Mouse (Mus musculus) intestine, embryonic 14.5 days (tissue): ENCODE data around the gene Ubtd2. TPM values are rescaled to one million over a fixed set of nuclear protein-coding genes. Genes with fewer than 3 reads are reported as not detected.
A peak's percentile ranks its signal among the peaks of the same experiment; 100 is the strongest.

ENCODE experiments used
- ATAC-seq: fragments of 200-750 bp; cut with Nextera tagmentation; replicated peaks from 2 replicates; pipeline ENCODE4 v1.8.0; 2017; ENCODE audit warnings: low read depth, moderate number of reproducible peaks, moderate TSS enrichment, moderate library complexity; ENCODE audit not compliant: low FRiP score, low TSS enrichment
- DNase-seq: peaks from one replicate; pipeline ENCODE4 v3.0.0-alpha.2; 2018; ENCODE audit warnings: low spot score
- H3K27ac ChIP-seq: fragments of 300-500 bp; sonication (generic); 2 replicates; pipeline ENCODE4 v1.5.1; 2014; ENCODE audit warnings: low read depth, mild to moderate bottlenecking, control low read depth
- H3K27me3 ChIP-seq: fragments of 300-500 bp; sonication (generic); replicated peaks from 2 replicates; pipeline ENCODE4 v1.6.1; 2014; ENCODE audit warnings: low read length, control low read depth; ENCODE audit not compliant: control insufficient read depth, insufficient read depth
- H3K36me3 ChIP-seq: fragments of 300-500 bp; sonication (generic); 2 replicates; pipeline ENCODE4 v1.6.1; 2014; ENCODE audit warnings: low read length, control low read depth; ENCODE audit not compliant: control insufficient read depth, insufficient read depth
- H3K4me1 ChIP-seq: fragments of 300-500 bp; sonication (generic); replicated peaks from 2 replicates; pipeline ENCODE4 v1.6.1; 2014; ENCODE audit warnings: low read length, control low read depth, mixed read lengths; ENCODE audit not compliant: control insufficient read depth, insufficient read depth
- H3K4me2 ChIP-seq: fragments of 300-500 bp; sonication (generic); 2 replicates; pipeline ENCODE4 v1.6.1; 2014; ENCODE audit warnings: low read length
- H3K4me3 ChIP-seq: fragments of 300-500 bp; sonication (generic); 2 replicates; pipeline ENCODE4 v1.5.1; 2014; ENCODE audit warnings: low read depth, low read length, control low read depth, mixed read lengths
- H3K9ac ChIP-seq: fragments of 300-500 bp; sonication (generic); 2 replicates; pipeline ENCODE4 v1.6.1; 2014; ENCODE audit warnings: mild to moderate bottlenecking, low read length
- H3K9me3 ChIP-seq: fragments of 300-500 bp; sonication (generic); 2 replicates; pipeline ENCODE4 v1.6.1; 2016; ENCODE audit warnings: low read length, control low read depth; ENCODE audit not compliant: control insufficient read depth
- WGBS: fragments of 180-500 bp; shearing (Covaris S2); extraction: QIAGEN DNeasy Blood & Tissue Kit; methylation state at CpG from one replicate; pipeline ENCODE4 v1.1.7; 2014; 5-methylcytosine and 5-hydroxymethylcytosine counted together
- polyA plus RNA-seq: library from polyadenylated mRNA; unstranded; fragments of >200 nt; fragmentation: Nextera tagmentation; extraction: Ambion mirVana; gene quantifications from 2 replicates; pipeline ENCODE4 v1.2.1, GENCODE M21; 2014

The Ubtd2 gene
- polyA plus RNA-seq, 1 experiment from 2014 or later: 48.6 TPM

DNA sequence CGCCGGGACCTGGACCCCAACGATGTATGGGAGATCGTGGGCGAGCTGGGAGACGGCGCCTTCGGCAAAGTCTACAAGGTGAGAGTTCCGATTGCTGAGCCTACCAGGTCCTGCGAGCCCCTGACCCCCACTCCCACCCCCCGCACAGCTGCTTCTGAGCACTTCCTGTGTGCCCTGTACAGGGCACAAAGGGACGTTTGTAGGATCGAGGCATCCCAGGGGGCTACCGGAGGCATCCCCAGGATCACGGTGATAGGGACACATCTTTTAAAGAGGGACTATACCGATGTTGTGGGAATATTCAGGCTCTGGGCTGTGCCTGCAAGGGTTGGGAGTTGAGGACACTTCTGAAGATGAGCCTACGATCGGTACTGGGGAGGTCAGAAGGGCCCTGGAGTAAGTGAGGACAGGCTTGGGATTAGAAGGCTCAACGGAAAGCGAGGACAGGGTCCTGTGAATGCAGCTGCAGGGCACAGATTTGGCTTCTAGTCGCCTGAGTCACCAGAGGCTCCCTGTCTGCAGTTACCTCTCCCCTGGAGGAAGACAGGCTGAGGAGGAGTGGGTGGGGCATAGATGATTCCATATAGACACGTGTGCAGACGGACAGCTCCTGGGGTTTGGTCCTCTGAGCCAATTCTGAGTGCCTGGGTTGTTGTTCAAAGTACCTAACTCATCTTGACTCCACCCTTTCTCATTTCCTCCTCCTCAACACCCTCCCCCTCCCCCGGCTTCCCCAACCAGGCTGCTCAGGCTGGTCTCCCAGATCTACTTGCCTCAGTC is 78.5 kb downstream of the Ubtd2 start:
- DNase-seq (peak; percentile 67), ATAC-seq (peak; percentile 28)
- Histone ChIP-seq H3K4me3 (peak overlapping the region; percentile 61), H3K9ac (peak overlapping the region; percentile 53), H3K27ac (no peak overlapping the region), H3K9me3 (no peaks in the 10 kb centered on the region), H3K27me3 (no peaks in the 10 kb centered on the region), H3K36me3 (no peaks in the 10 kb centered on the region), H3K4me2 (peak overlapping the region; percentile 95), H3K4me1 (peaks cover 10% of the 10 kb centered on the region)
- 2% methylated on average over 24 of the region's 24 CpGs for WGBS

- H3K27me3 ChIP-seq: no peaks in the 10 kb centered on the region
- peaks cover 13% of the 10 kb centered on the region for H3K4me1 ChIP-seq
- H3K36me3 ChIP-seq: no peaks in the 10 kb centered on the region
- no peaks in the 10 kb centered on the region for H3K9me3 ChIP-seq
- H3K4me3 ChIP-seq: no peak overlapping the region
- 74% methylated on average over 7 of the region's 7 CpGs for WGBS
- no peak overlapping the region for H3K27ac ChIP-seq
- H3K4me2 ChIP-seq: peak overlapping the region; percentile 95
- ATAC-seq: no peak
- no peak overlapping the region for H3K9ac ChIP-seq
- no peak for DNase-seq
These were observed 79.4 kb downstream of the Ubtd2 start for GRCm38 (mm10) chr11:32534453-32535075.

- Histone ChIP-seq H3K9ac (no peak overlapping the region), H3K4me1 (peaks cover 17% of the 10 kb centered on the region), H3K9me3 (no peaks in the 10 kb centered on the region), H3K4me3 (no peak overlapping the region), H3K36me3 (no peaks in the 10 kb centered on the region), H3K27ac (no peak overlapping the region), H3K4me2 (no peak overlapping the region), H3K27me3 (no peaks in the 10 kb centered on the region)
- 95% methylated on average over 4 of the region's 4 CpGs for WGBS
- ATAC-seq (no peak), DNase-seq (no peak)
These were observed 80.5 kb downstream of the Ubtd2 start for GRCm38 (mm10) chr11:32535646-32536045.

- Histone ChIP-seq H3K4me3 (no peak overlapping the region), H3K9me3 (no peaks in the 10 kb centered on the region), H3K9ac (no peak overlapping the region), H3K4me2 (no peak overlapping the region), H3K27me3 (no peaks in the 10 kb centered on the region), H3K4me1 (peaks cover 17% of the 10 kb centered on the region), H3K27ac (no peak overlapping the region), H3K36me3 (no peaks in the 10 kb centered on the region)
- WGBS: 55% methylated on average over 7 of the region's 7 CpGs
- no peak for ATAC-seq
- DNase-seq: no peak
These were observed 81.8 kb downstream of the Ubtd2 start for GRCm38 (mm10) chr11:32536954-32537353.

DNA sequence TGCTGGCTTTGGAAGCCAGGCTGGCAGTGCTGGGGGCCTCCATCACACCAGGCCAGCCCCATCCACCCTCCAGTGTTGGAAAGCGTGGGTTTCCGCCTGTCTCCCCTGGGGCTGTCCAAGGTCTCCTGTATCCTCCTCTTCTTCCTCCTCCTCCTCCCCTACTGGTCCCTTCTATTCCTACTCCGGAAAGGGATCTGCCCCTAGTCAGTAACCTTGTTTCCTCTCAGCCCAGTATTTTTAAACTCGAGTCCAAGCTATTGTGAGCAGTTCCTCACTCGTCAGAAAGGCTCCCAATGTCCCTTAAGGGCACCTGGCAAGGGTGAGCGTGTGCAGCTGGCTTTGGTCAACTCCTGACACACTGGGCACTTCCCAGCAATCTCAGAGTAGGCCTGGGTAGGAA is 83.3 kb downstream of the Ubtd2 start:
- Histone ChIP-seq H3K4me2 (no peak overlapping the region), H3K36me3 (no peaks in the 10 kb centered on the region), H3K9ac (no peak overlapping the region), H3K9me3 (no peaks in the 10 kb centered on the region), H3K4me3 (no peak overlapping the region), H3K27me3 (no peaks in the 10 kb centered on the region), H3K27ac (no peak overlapping the region), H3K4me1 (peaks cover 21% of the 10 kb centered on the region)
- 73% methylated on average over 6 of the region's 6 CpGs for WGBS
- DNase-seq (no peak), ATAC-seq (no peak)

DNA sequence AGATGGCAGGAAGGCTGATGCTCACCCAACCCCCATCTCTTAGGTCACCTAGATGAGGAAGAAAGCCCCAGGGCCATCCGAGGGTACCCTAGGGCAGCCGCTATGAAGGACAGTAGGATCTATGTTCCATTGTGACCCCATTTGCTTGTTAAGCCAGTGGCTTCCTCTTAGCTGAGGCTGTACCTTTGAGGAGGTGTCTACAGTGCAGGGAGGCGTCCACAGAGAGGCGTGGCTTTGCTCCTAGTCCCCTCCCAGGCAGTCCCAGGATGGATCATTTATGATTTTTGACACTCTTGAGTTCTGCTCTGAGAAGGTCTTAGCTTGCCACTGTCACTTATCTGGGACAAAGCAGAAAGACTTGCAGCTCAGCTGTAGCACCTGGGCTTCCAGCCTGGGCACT is 83.7 kb downstream of the Ubtd2 start:
- H3K9me3 ChIP-seq: no peaks in the 10 kb centered on the region
- 84% methylated on average over 4 of the region's 4 CpGs for WGBS
- H3K27ac ChIP-seq: no peak overlapping the region
- no peak overlapping the region for H3K9ac ChIP-seq
- H3K27me3 ChIP-seq: no peaks in the 10 kb centered on the region
- H3K4me2 ChIP-seq: no peak overlapping the region
- H3K36me3 ChIP-seq: no peaks in the 10 kb centered on the region
- no peak overlapping the region for H3K4me3 ChIP-seq
- no peak for DNase-seq
- peaks cover 19% of the 10 kb centered on the region for H3K4me1 ChIP-seq
- no peak for ATAC-seq

DNA sequence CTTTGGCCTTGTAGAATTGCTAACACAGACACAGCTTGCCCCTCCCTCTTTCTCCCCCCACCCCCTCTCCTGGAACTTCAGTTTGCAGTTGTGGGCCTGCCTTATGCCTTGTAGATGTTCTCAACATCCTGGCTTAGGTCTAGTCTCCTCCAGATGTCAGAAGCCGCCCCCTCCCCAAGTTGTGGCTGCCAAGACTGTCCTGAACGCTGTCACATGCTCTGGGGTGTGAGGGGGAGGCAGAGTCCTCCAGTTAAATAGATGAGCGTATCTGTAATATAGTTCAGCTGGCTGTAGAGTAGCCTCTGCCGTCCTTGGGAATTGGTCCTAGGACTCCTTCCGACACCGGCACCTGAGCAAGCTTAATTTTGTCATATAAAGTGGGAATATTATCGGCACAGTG is 84.5 kb downstream of the Ubtd2 start:
- H3K27ac ChIP-seq: no peak overlapping the region
- no peaks in the 10 kb centered on the region for H3K9me3 ChIP-seq
- no peaks in the 10 kb centered on the region for H3K36me3 ChIP-seq
- 60% methylated on average over 7 of the region's 7 CpGs for WGBS
- no peak overlapping the region for H3K4me2 ChIP-seq
- H3K4me3 ChIP-seq: no peak overlapping the region
- H3K27me3 ChIP-seq: no peaks in the 10 kb centered on the region
- no peak for ATAC-seq
- H3K9ac ChIP-seq: no peak overlapping the region
- no peak for DNase-seq
- H3K4me1 ChIP-seq: peaks cover 17% of the 10 kb centered on the region

- no peak for DNase-seq
- ATAC-seq: no peak
- H3K4me2 ChIP-seq: no peak overlapping the region
- peaks cover 17% of the 10 kb centered on the region for H3K4me1 ChIP-seq
- no peak overlapping the region for H3K9ac ChIP-seq
- H3K9me3 ChIP-seq: no peaks in the 10 kb centered on the region
- H3K4me3 ChIP-seq: no peak overlapping the region
- H3K27me3 ChIP-seq: no peaks in the 10 kb centered on the region
- 80% methylated on average over 6 of the region's 6 CpGs for WGBS
- H3K36me3 ChIP-seq: no peaks in the 10 kb centered on the region
- H3K27ac ChIP-seq: no peak overlapping the region
These were observed 85.3 kb downstream of the Ubtd2 start for GRCm38 (mm10) chr11:32540463-32540862.

DNA sequence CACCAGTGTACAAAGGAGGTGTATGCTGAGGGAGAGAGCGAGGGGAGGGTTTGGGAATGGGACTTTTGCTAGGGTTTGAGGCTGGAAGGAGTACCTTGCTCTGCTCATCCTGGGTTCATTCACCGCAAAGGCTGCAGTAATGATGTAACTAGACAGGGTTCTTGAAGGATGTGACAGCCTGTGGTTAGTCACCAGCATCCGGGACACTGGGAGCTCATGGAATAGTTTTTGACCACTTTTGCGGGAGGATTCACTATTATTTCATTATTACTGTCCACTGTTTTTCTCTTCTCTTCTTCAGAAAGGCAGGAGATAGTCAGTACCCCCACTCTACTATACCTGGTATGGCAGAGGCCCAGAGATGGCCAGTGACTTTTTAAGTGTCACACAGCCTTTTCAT is 87.0 kb downstream of the Ubtd2 start:
- Histone ChIP-seq H3K36me3 (no peaks in the 10 kb centered on the region), H3K4me1 (peaks cover 17% of the 10 kb centered on the region), H3K4me2 (no peak overlapping the region), H3K27me3 (no peaks in the 10 kb centered on the region), H3K27ac (no peak overlapping the region; the same call in 1 of the 2 replicates), H3K9ac (no peak overlapping the region), H3K9me3 (no peaks in the 10 kb centered on the region), H3K4me3 (no peak overlapping the region)
- DNase-seq (peak; percentile 45), ATAC-seq (no peak)
- 94% methylated on average over 4 of the region's 4 CpGs for WGBS
